Mouse (Mus musculus): ENCODE data around the gene Tesc.

Gene Tesc

DNA sequence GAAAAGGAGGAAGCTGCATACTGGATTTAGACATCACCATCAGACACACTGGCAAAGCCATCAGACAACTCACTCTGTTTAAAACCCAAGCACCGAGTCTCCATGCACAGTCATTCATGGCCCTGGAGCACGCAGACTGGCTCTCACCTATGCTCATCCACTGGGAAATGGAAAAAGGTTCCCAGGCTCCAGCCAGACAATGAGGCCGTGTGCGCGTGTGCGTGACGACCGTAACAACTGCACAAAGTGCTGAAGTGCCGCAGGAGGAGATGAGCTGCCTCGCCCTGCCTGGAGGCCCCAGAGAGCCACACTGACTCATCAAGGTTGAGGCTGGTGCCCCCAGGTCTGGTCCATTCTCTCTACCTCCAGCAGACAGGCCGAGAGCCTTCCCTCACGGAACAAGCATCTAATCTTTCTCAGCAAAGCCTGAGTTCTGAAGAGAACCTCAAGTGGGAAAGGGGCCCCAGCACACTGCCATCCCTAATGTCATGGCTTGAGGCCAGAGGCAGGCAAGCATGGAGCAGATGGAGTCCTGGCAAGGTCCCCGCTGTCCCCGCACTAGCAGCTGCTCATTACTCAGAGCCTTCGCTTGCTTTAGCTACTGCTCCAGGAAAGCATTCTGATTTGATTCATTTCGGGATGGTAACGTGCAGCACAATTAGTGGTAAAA is 80.7 kb downstream of the Tesc start:
- peak; percentile 53 to 59 for DNase-seq (ENCODE audit: low spot score in 2 of 2)

DNA sequence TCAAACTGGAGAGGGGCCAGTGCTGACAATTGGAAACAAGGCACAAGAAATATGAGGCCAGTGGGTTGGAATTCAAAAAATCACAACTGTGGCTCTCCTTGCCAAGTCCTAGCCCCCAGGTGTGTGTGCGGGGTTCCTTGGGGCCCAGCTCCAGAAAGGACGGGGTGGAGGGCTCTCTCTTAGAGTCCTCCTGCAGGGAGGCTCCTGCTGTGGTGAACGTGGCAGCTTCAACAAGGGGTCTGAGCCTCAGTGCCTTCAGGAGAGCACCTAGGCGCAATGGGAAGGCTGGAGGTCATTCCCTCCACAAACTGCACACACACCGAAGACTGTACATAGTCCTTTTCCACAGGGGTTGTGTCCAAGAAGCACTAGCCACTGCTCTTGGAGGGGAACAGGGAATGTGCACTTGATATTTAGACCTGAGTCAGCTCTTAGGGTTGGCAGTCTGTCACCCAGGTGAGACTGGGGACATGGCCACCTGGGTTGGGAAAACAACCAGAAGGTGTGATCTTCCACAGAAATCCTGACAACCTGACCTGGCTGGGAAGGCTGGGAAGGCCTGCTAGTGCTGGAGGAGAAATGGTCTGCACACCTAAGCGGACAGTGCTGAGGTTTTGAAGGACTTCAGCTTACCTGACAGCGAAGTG is 81.4 kb downstream of the Tesc start:
- DNase-seq (ENCODE audit: low spot score in 2 of 2): no peak

All from frontal cortex, postnatal 36 days (tissue).